Mouse (Mus musculus) lung, embryonic 15.5 days (tissue): ENCODE results near the gene Mrgpra6. TPM values are rescaled to one million over a fixed set of nuclear protein-coding genes. Genes with fewer than 3 reads are reported as not detected.

ENCODE experiments used
- ATAC-seq: fragments of 200-750 bp; cut with Nextera tagmentation; 2 replicates; pipeline ENCODE4 v1.8.0; 2017; ENCODE audit warnings: moderate number of reproducible peaks, borderline replicate concordance; ENCODE audit not compliant: low FRiP score, low TSS enrichment; ENCODE audit errors: extremely low read depth
- H3K27ac ChIP-seq: fragments of 300-500 bp; sonication (generic); 2 replicates; pipeline ENCODE4 v1.5.1; 2015; ENCODE audit warnings: moderate library complexity, mild to moderate bottlenecking, inconsistent platforms
- H3K27me3 ChIP-seq: fragments of 300-500 bp; sonication (generic); 2 replicates; pipeline ENCODE4 v1.6.1; 2015; ENCODE audit warnings: inconsistent platforms
- H3K36me3 ChIP-seq: fragments of 300-500 bp; sonication (generic); 2 replicates; pipeline ENCODE4 v1.6.1; 2015; ENCODE audit warnings: inconsistent platforms
- H3K4me1 ChIP-seq: fragments of 300-500 bp; sonication (generic); 2 replicates; pipeline ENCODE4 v1.6.1; 2015; ENCODE audit warnings: inconsistent platforms
- H3K4me2 ChIP-seq: fragments of 300-500 bp; sonication (generic); 2 replicates; pipeline ENCODE4 v1.6.1; 2015; ENCODE audit warnings: inconsistent platforms, mild to moderate bottlenecking, moderate library complexity
- H3K4me3 ChIP-seq: fragments of 300-500 bp; sonication (generic); 2 replicates; pipeline ENCODE4 v1.5.1; 2015; ENCODE audit warnings: mild to moderate bottlenecking, inconsistent platforms
- H3K9ac ChIP-seq: fragments of 300-500 bp; sonication (generic); 2 replicates; pipeline ENCODE4 v1.6.1; 2015; ENCODE audit warnings: inconsistent platforms
- H3K9me3 ChIP-seq: fragments of 300-500 bp; sonication (generic); 2 replicates; pipeline ENCODE4 v1.6.1; 2016; ENCODE audit warnings: inconsistent platforms
- WGBS: fragments of 180-500 bp; shearing (Covaris S2); methylation state at CpG from one replicate; pipeline ENCODE4 v1.1.7; 2015; 5-methylcytosine and 5-hydroxymethylcytosine counted together
- polyA plus RNA-seq: library from polyadenylated mRNA; unstranded; fragments of >200 nt; fragmentation: Nextera tagmentation; extraction: Ambion mirVana; gene quantifications from 2 replicates; pipeline ENCODE4 v1.2.1, GENCODE M21; 2015

The Mrgpra6 gene
- polyA plus RNA-seq, 1 experiment from 2014 or later = not detected

GRCm38 (mm10) chr7:47146034-47146812 lies 58.5 kb downstream of the Mrgpra6 start:
- ATAC-seq = peak; percentile 52; the same call in 1 of the 2 replicates
- H3K9ac ChIP-seq = no peak overlapping the region
- no peak overlapping the region for H3K27ac ChIP-seq
- no peaks in the 10 kb centered on the region for H3K36me3 ChIP-seq
- H3K4me3 ChIP-seq = no peak overlapping the region
- H3K4me2 ChIP-seq = no peak overlapping the region
- H3K9me3 ChIP-seq = no peaks in the 10 kb centered on the region
- WGBS = 46% methylated on average over 12 of the region's 12 CpGs
- H3K4me1 ChIP-seq = no peaks in the 10 kb centered on the region
- H3K27me3 ChIP-seq = no peaks in the 10 kb centered on the region

GRCm38 (mm10) chr7:47144299-47144698 lies 60.4 kb downstream of the Mrgpra6 start:
- H3K9me3 ChIP-seq = no peaks in the 10 kb centered on the region
- no peak for ATAC-seq
- H3K4me1 ChIP-seq = no peaks in the 10 kb centered on the region
- no peaks in the 10 kb centered on the region for H3K36me3 ChIP-seq
- H3K27ac ChIP-seq = no peak overlapping the region
- H3K4me3 ChIP-seq = no peak overlapping the region
- no peak overlapping the region for H3K9ac ChIP-seq
- WGBS = 18% methylated on average over 6 of the region's 6 CpGs
- no peaks in the 10 kb centered on the region for H3K27me3 ChIP-seq
- H3K4me2 ChIP-seq = no peak overlapping the region

- no peak overlapping the region for H3K4me2 ChIP-seq
- no peaks in the 10 kb centered on the region for H3K36me3 ChIP-seq
- H3K4me3 ChIP-seq = no peak overlapping the region
- no peak overlapping the region for H3K27ac ChIP-seq
- H3K4me1 ChIP-seq = no peaks in the 10 kb centered on the region
- no peaks in the 10 kb centered on the region for H3K9me3 ChIP-seq
- H3K9ac ChIP-seq = no peak overlapping the region
- WGBS = 74% methylated on average over 8 of the region's 8 CpGs
- ATAC-seq = no peak
- H3K27me3 ChIP-seq = peaks cover 7% of the 10 kb centered on the region
Measured at GRCm38 (mm10) chr7:47139823-47140325, 64.8 kb downstream of the Mrgpra6 start.

Other genes with a start within 250 kb of the Mrgpra6 start
- 12.1 and 13.1 TPM in 2 replicates for gene Uevld, start 246.4 kb downstream of the Mrgpra6 start, polyA plus RNA-seq
- gene Gm9999, start 221.3 kb downstream of the Mrgpra6 start, polyA plus RNA-seq = 0.62 TPM in 1 of 2 replicates, not detected in the other
- 22.8 and 23.3 TPM in 2 replicates for gene Spty2d1, start 196.5 kb downstream of the Mrgpra6 start, polyA plus RNA-seq
- 44.9 and 45.5 TPM in 2 replicates for gene Tmem86a, start 154.3 kb downstream of the Mrgpra6 start, polyA plus RNA-seq
- gene Ptpn5, start 71.2 kb downstream of the Mrgpra6 start, polyA plus RNA-seq = 6.5 and 6.9 TPM in 2 replicates
- 0.19 TPM in 1 of 2 replicates, not detected in the other for gene Mrgpra9, start 47.9 kb upstream of the Mrgpra6 start, polyA plus RNA-seq
- gene Mrgpra1, start 149.3 kb upstream of the Mrgpra6 start, polyA plus RNA-seq = not detected in 2 replicates
- gene Mrgpra2a, start 247.2 kb upstream of the Mrgpra6 start, polyA plus RNA-seq = not detected in 2 replicates